Mouse (Mus musculus): ENCODE measurements around the gene Ccdc170. TPM values are rescaled to one million over a fixed set of nuclear protein-coding genes. Genes with fewer than 3 reads are reported as not detected.

Gene Ccdc170
- polyA plus RNA-seq, 1 experiment from 2014 or later = 0.05 TPM

GRCm38 (mm10) chr10:4483848-4484247 lies 1.5 kb downstream of the Ccdc170 start:
- H3K4me3 ChIP-seq = no peak overlapping the region
- H3K4me1 ChIP-seq = no peaks in the 10 kb centered on the region
- no peak for ATAC-seq (ENCODE audit: low FRiP score, low read depth)
- H3K4me2 ChIP-seq (replicated peaks) = no peak overlapping the region
- H3K27ac ChIP-seq = no peak overlapping the region
- H3K9me3 ChIP-seq = no peaks in the 10 kb centered on the region
- no peak overlapping the region for H3K9ac ChIP-seq
- no peaks in the 10 kb centered on the region for H3K36me3 ChIP-seq
- 82% methylated on average over 1 of the region's 1 CpGs for WGBS
- H3K27me3 ChIP-seq (replicated peaks) = no peaks in the 10 kb centered on the region

- no peaks in the 10 kb centered on the region for H3K4me1 ChIP-seq
- no peak overlapping the region for H3K4me3 ChIP-seq
- H3K27ac ChIP-seq = no peak overlapping the region
- no peaks in the 10 kb centered on the region for H3K27me3 ChIP-seq (replicated peaks)
- no peak for ATAC-seq (ENCODE audit: low FRiP score, low read depth)
- H3K4me2 ChIP-seq (replicated peaks) = no peak overlapping the region
- H3K9ac ChIP-seq = no peak overlapping the region
- 77% methylated on average over 9 of the region's 9 CpGs for WGBS
- no peaks in the 10 kb centered on the region for H3K36me3 ChIP-seq
- H3K9me3 ChIP-seq = no peaks in the 10 kb centered on the region
Measured at GRCm38 (mm10) chr10:4484986-4485385, 2.7 kb downstream of the Ccdc170 start.

- no peaks in the 10 kb centered on the region for H3K36me3 ChIP-seq
- H3K4me2 ChIP-seq (replicated peaks) = no peak overlapping the region
- no peaks in the 10 kb centered on the region for H3K4me1 ChIP-seq
- H3K4me3 ChIP-seq = no peak overlapping the region
- no peak overlapping the region for H3K27ac ChIP-seq
- no peak for ATAC-seq (ENCODE audit: low FRiP score, low read depth)
- 79% methylated on average over 5 of the region's 5 CpGs for WGBS
- no peak overlapping the region for H3K9ac ChIP-seq
- no peaks in the 10 kb centered on the region for H3K27me3 ChIP-seq (replicated peaks)
- H3K9me3 ChIP-seq = no peaks in the 10 kb centered on the region
Measured at GRCm38 (mm10) chr10:4489865-4490264, 7.6 kb downstream of the Ccdc170 start.

GRCm38 (mm10) chr10:4491281-4491680 lies 9.0 kb downstream of the Ccdc170 start:
- Histone ChIP-seq H3K27me3 (replicated peaks) (no peaks in the 10 kb centered on the region), H3K4me1 (no peaks in the 10 kb centered on the region), H3K36me3 (no peaks in the 10 kb centered on the region), H3K27ac (no peak overlapping the region), H3K4me3 (no peak overlapping the region), H3K9me3 (no peaks in the 10 kb centered on the region), H3K9ac (no peak overlapping the region), H3K4me2 (replicated peaks) (no peak overlapping the region)
- no peak for ATAC-seq (ENCODE audit: low FRiP score, low read depth)
- WGBS = 53% methylated on average over 3 of the region's 3 CpGs

GRCm38 (mm10) chr10:4492045-4492444 lies 9.7 kb downstream of the Ccdc170 start:
- no peak overlapping the region for H3K9ac ChIP-seq
- H3K4me1 ChIP-seq = no peaks in the 10 kb centered on the region
- H3K27ac ChIP-seq = no peak overlapping the region
- no peak for ATAC-seq (ENCODE audit: low FRiP score, low read depth)
- H3K36me3 ChIP-seq = no peaks in the 10 kb centered on the region
- H3K4me2 ChIP-seq (replicated peaks) = no peak overlapping the region
- no peaks in the 10 kb centered on the region for H3K27me3 ChIP-seq (replicated peaks)
- WGBS = 37% methylated on average over 1 of the region's 1 CpGs
- H3K9me3 ChIP-seq = no peaks in the 10 kb centered on the region
- H3K4me3 ChIP-seq = no peak overlapping the region

- ATAC-seq (ENCODE audit: low FRiP score, low read depth) = no peak
- no peaks in the 10 kb centered on the region for H3K27me3 ChIP-seq (replicated peaks)
- 9% methylated on average over 4 of the region's 4 CpGs for WGBS
- H3K4me3 ChIP-seq = no peak overlapping the region
- no peaks in the 10 kb centered on the region for H3K9me3 ChIP-seq
- H3K36me3 ChIP-seq = no peaks in the 10 kb centered on the region
- no peaks in the 10 kb centered on the region for H3K4me1 ChIP-seq
- H3K9ac ChIP-seq = no peak overlapping the region
- H3K27ac ChIP-seq = no peak overlapping the region
- H3K4me2 ChIP-seq (replicated peaks) = no peak overlapping the region
Measured at GRCm38 (mm10) chr10:4492909-4493308, 10.6 kb downstream of the Ccdc170 start.

GRCm38 (mm10) chr10:4503251-4503650 lies 20.9 kb downstream of the Ccdc170 start:
- Histone ChIP-seq H3K4me3 (no peak overlapping the region), H3K27ac (no peak overlapping the region), H3K27me3 (replicated peaks) (no peaks in the 10 kb centered on the region), H3K4me2 (replicated peaks) (no peak overlapping the region), H3K9me3 (no peaks in the 10 kb centered on the region), H3K9ac (no peak overlapping the region), H3K4me1 (no peaks in the 10 kb centered on the region), H3K36me3 (no peaks in the 10 kb centered on the region)
- 83% methylated on average over 8 of the region's 8 CpGs for WGBS
- ATAC-seq (ENCODE audit: low FRiP score, low read depth) = no peak

GRCm38 (mm10) chr10:4512725-4513124 lies 30.4 kb downstream of the Ccdc170 start:
- no peaks in the 10 kb centered on the region for H3K27me3 ChIP-seq (replicated peaks)
- H3K36me3 ChIP-seq = no peaks in the 10 kb centered on the region
- WGBS = 89% methylated on average over 9 of the region's 9 CpGs
- H3K4me1 ChIP-seq = no peaks in the 10 kb centered on the region
- H3K9ac ChIP-seq = no peak overlapping the region
- H3K4me2 ChIP-seq (replicated peaks) = no peak overlapping the region
- no peaks in the 10 kb centered on the region for H3K9me3 ChIP-seq
- H3K4me3 ChIP-seq = no peak overlapping the region
- H3K27ac ChIP-seq = no peak overlapping the region
- no peak for ATAC-seq (ENCODE audit: low FRiP score, low read depth)

- no peak overlapping the region for H3K9ac ChIP-seq
- WGBS = 89% methylated on average over 2 of the region's 2 CpGs
- no peak for ATAC-seq (ENCODE audit: low FRiP score, low read depth)
- no peaks in the 10 kb centered on the region for H3K9me3 ChIP-seq
- H3K4me2 ChIP-seq (replicated peaks) = no peak overlapping the region
- no peaks in the 10 kb centered on the region for H3K27me3 ChIP-seq (replicated peaks)
- no peak overlapping the region for H3K27ac ChIP-seq
- no peak overlapping the region for H3K4me3 ChIP-seq
- no peaks in the 10 kb centered on the region for H3K4me1 ChIP-seq
- H3K36me3 ChIP-seq = no peaks in the 10 kb centered on the region
Measured at GRCm38 (mm10) chr10:4517614-4518013, 35.3 kb downstream of the Ccdc170 start.

- Histone ChIP-seq H3K27me3 (replicated peaks) (no peaks in the 10 kb centered on the region), H3K4me2 (replicated peaks) (no peak overlapping the region), H3K4me1 (no peaks in the 10 kb centered on the region), H3K9ac (no peak overlapping the region), H3K9me3 (no peaks in the 10 kb centered on the region), H3K27ac (no peak overlapping the region), H3K36me3 (no peaks in the 10 kb centered on the region), H3K4me3 (no peak overlapping the region)
- WGBS = 93% methylated on average over 3 of the region's 3 CpGs
- ATAC-seq (ENCODE audit: low FRiP score, low read depth) = no peak
Measured at GRCm38 (mm10) chr10:4519645-4520044, 37.3 kb downstream of the Ccdc170 start.

GRCm38 (mm10) chr10:4520394-4521102 lies 38.2 kb downstream of the Ccdc170 start:
- H3K4me1 ChIP-seq = no peaks in the 10 kb centered on the region
- no peak overlapping the region for H3K4me2 ChIP-seq (replicated peaks)
- 53% methylated on average over 6 of the region's 6 CpGs for WGBS
- no peak overlapping the region for H3K4me3 ChIP-seq
- H3K9me3 ChIP-seq = no peaks in the 10 kb centered on the region
- H3K27me3 ChIP-seq (replicated peaks) = no peaks in the 10 kb centered on the region
- H3K27ac ChIP-seq = no peak overlapping the region
- ATAC-seq (ENCODE audit: low FRiP score, low read depth) = no peak
- H3K36me3 ChIP-seq = no peaks in the 10 kb centered on the region
- no peak overlapping the region for H3K9ac ChIP-seq

- Histone ChIP-seq H3K9me3 (no peaks in the 10 kb centered on the region), H3K4me2 (replicated peaks) (no peak overlapping the region), H3K4me3 (no peak overlapping the region), H3K27me3 (replicated peaks) (no peaks in the 10 kb centered on the region), H3K9ac (no peak overlapping the region), H3K4me1 (no peaks in the 10 kb centered on the region), H3K27ac (no peak overlapping the region), H3K36me3 (no peaks in the 10 kb centered on the region)
- 93% methylated on average over 3 of the region's 3 CpGs for WGBS
- ATAC-seq (ENCODE audit: low FRiP score, low read depth) = no peak
Measured at GRCm38 (mm10) chr10:4522116-4522515, 39.8 kb downstream of the Ccdc170 start.

GRCm38 (mm10) chr10:4523078-4523477 lies 40.8 kb downstream of the Ccdc170 start:
- Histone ChIP-seq H3K4me2 (replicated peaks) (no peak overlapping the region), H3K9ac (no peak overlapping the region), H3K4me1 (no peaks in the 10 kb centered on the region), H3K4me3 (no peak overlapping the region), H3K27ac (no peak overlapping the region), H3K9me3 (no peaks in the 10 kb centered on the region), H3K27me3 (replicated peaks) (no peaks in the 10 kb centered on the region), H3K36me3 (no peaks in the 10 kb centered on the region)
- WGBS = 55% methylated on average over 4 of the region's 4 CpGs
- no peak for ATAC-seq (ENCODE audit: low FRiP score, low read depth)

All from neural tube, embryonic 12.5 days (tissue).